Mouse (Mus musculus): ENCODE measurements at regions not wholly inside any gene's neighbourhood (a gene's known extent, or its start where the extent isn't known, plus 50 kb on each side); places are given as distances from the start of the nearest gene placed in this dataset.
"Not testable (repeated sequence)": the region's sequence is repeated elsewhere in the genome, so short reads cannot be mapped to it uniquely, and the experiment has no call there.

GRCm38 (mm10) chr4:7247244-7247643 lies 991.6 kb downstream of the Car8 start:
- H3K9me3 ChIP-seq = no peaks in the 10 kb centered on the region
- H3K4me2 ChIP-seq = no peak overlapping the region
- 63% methylated on average over 4 of the region's 4 CpGs for WGBS
- no peaks in the 10 kb centered on the region for H3K4me1 ChIP-seq
- H3K27ac ChIP-seq = no peak overlapping the region
- ATAC-seq (ENCODE audit: borderline replicate concordance, extremely low read depth, low FRiP score, low TSS enrichment) = no peak
- no peak overlapping the region for H3K9ac ChIP-seq
- no peak overlapping the region for H3K4me3 ChIP-seq
- no peaks in the 10 kb centered on the region for H3K36me3 ChIP-seq
- H3K27me3 ChIP-seq = no peaks in the 10 kb centered on the region

DNA sequence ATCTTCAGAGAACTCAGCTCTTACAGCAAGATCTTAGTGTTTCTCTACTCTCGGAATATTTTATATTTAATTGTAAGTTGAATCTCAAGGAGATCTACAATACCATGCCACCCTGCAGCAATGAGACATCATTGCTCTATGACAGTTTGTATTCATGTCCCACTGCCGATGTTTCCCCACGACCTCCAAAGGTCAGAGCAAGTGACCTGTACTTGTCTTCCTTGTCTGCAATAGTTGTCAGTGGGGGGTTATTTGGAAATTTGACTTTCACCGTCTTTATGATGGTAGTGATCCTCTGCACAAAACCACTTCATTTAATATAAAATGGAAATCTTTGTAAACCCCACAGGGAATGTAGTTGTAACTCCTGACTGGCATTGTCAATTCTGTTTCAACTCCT lies 992.0 kb downstream of the Car8 start:
- H3K36me3 ChIP-seq = no peaks in the 10 kb centered on the region
- H3K4me1 ChIP-seq = no peaks in the 10 kb centered on the region
- H3K27ac ChIP-seq = no peak overlapping the region
- ATAC-seq (ENCODE audit: borderline replicate concordance, extremely low read depth, low FRiP score, low TSS enrichment) = no peak
- H3K27me3 ChIP-seq = no peaks in the 10 kb centered on the region
- H3K4me3 ChIP-seq = no peak overlapping the region
- no peaks in the 10 kb centered on the region for H3K9me3 ChIP-seq
- H3K9ac ChIP-seq = no peak overlapping the region
- 76% methylated on average over 4 of the region's 4 CpGs for WGBS
- no peak overlapping the region for H3K4me2 ChIP-seq

- Histone ChIP-seq H3K27me3 (no peaks in the 10 kb centered on the region), H3K27ac (no peak overlapping the region), H3K36me3 (no peaks in the 10 kb centered on the region), H3K4me2 (no peak overlapping the region), H3K4me3 (no peak overlapping the region), H3K4me1 (no peaks in the 10 kb centered on the region), H3K9ac (no peak overlapping the region), H3K9me3 (no peaks in the 10 kb centered on the region)
- ATAC-seq (ENCODE audit: borderline replicate concordance, extremely low read depth, low FRiP score, low TSS enrichment) = no peak
- 90% methylated on average over 2 of the region's 2 CpGs for WGBS
Measured at GRCm38 (mm10) chr4:7245653-7246052, 993.2 kb downstream of the Car8 start.

DNA sequence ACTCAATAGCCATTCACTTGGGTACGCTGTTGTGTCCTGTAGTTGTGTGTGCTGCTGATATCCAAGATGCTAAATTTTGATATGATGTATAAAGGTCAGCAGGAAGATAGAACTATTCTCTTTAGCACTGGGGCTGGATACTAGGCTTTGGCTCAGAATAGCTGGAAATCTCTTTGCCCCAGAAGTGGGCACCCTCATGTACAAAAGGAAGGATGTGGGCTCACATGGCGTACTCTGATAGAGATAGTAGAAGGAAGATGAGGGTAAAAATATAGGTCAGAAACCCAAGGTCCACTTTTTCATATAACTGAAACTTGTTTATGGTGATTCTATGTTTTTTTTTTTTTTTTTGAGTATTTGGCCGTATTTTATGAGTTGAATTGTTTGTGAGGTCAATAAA lies 1001.0 kb downstream of the Car8 start:
- H3K9me3 ChIP-seq = no peaks in the 10 kb centered on the region
- no peak overlapping the region for H3K27ac ChIP-seq
- H3K9ac ChIP-seq = no peak overlapping the region
- no peaks in the 10 kb centered on the region for H3K27me3 ChIP-seq
- 79% methylated on average over 3 of the region's 3 CpGs for WGBS
- H3K36me3 ChIP-seq = no peaks in the 10 kb centered on the region
- no peak for ATAC-seq (ENCODE audit: borderline replicate concordance, extremely low read depth, low FRiP score, low TSS enrichment)
- H3K4me2 ChIP-seq = no peak overlapping the region
- no peak overlapping the region for H3K4me3 ChIP-seq
- no peaks in the 10 kb centered on the region for H3K4me1 ChIP-seq

- 95% methylated on average over 6 of the region's 6 CpGs for WGBS
- H3K27me3 ChIP-seq; H3K4me3 ChIP-seq; H3K27ac ChIP-seq; H3K4me1 ChIP-seq; H3K9me3 ChIP-seq; ATAC-seq (ENCODE audit: borderline replicate concordance, extremely low read depth, low FRiP score, low TSS enrichment); H3K9ac ChIP-seq; H3K4me2 ChIP-seq; H3K36me3 ChIP-seq: not testable (repeated sequence)
Measured at GRCm38 (mm10) chr4:7234537-7234936, 1004.3 kb downstream of the Car8 start.

DNA sequence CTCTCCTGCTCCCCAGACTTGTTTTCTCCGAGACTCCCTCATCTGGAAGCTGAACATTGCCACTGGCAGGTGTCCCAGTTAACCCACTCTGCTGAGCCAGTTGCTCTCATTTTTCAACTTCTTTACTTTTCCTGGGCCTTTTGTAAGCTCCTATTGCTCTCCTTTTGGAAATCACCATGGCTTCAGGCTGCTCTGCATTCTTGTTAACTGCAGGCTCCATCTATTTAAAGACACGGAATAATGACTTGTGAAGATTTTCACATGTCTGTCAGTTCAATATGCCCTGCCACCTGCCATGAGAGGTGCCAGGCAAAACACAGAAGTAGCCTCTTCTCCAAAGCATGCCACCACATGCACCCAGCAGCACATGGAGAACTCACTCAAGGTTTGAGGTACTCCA lies 1009.9 kb downstream of the Car8 start:
- Histone ChIP-seq H3K36me3 (no peaks in the 10 kb centered on the region), H3K9ac (no peak overlapping the region), H3K4me3 (no peak overlapping the region), H3K27ac (no peak overlapping the region), H3K4me1 (no peaks in the 10 kb centered on the region), H3K27me3 (no peaks in the 10 kb centered on the region), H3K4me2 (no peak overlapping the region), H3K9me3 (no peaks in the 10 kb centered on the region)
- ATAC-seq (ENCODE audit: borderline replicate concordance, extremely low read depth, low FRiP score, low TSS enrichment) = no peak
- WGBS = 58% methylated on average over 2 of the region's 2 CpGs

DNA sequence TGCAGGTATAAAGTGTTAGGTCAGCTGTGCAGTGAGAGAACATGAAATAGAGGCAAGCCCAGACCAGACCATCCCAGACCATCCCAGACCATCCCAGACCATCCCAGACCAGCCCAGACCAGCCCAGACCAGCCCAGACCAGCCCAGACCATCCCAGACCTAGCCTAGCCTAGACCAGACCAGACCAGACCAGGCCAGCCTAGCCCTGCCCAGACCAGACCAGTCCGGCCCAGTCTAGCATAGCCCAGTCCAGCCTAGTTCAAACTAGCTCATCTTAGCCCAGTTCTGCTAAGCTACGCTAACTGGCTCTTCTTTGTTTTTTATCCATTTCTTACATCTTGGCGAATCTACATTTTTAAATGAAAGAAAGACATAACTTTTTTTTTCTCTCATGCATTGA lies 1015.9 kb downstream of the Car8 start:
- WGBS = 89% methylated on average over 3 of the region's 3 CpGs
- H3K27me3 ChIP-seq = no peaks in the 10 kb centered on the region
- H3K9me3 ChIP-seq = no peaks in the 10 kb centered on the region
- H3K27ac ChIP-seq = no peak overlapping the region
- ATAC-seq (ENCODE audit: borderline replicate concordance, extremely low read depth, low FRiP score, low TSS enrichment) = no peak
- no peaks in the 10 kb centered on the region for H3K4me1 ChIP-seq
- no peak overlapping the region for H3K9ac ChIP-seq
- H3K36me3 ChIP-seq = no peaks in the 10 kb centered on the region
- no peak overlapping the region for H3K4me3 ChIP-seq
- H3K4me2 ChIP-seq = no peak overlapping the region

DNA sequence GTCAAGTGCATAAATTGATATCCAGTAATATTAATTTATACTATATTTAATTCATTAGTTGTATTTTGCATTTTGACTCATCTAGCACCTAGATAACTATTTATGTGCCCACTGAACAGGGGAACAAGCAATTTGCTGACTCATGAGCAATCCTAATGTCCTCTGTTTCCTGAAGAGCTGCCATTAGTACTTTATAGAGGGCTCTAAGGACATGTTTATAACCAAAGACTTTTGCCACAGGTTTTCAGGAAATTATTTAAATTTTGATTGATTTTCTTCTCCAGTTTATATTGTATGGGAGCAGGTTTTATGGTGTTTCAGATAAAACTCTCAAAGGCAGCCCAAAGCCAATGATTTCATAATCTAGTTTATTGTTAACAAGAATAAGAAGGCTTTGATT lies 1018.4 kb downstream of the Car8 start:
- H3K27ac ChIP-seq = no peak overlapping the region
- no peak overlapping the region for H3K4me2 ChIP-seq
- no peak overlapping the region for H3K4me3 ChIP-seq
- H3K27me3 ChIP-seq = no peaks in the 10 kb centered on the region
- H3K36me3 ChIP-seq = no peaks in the 10 kb centered on the region
- no peaks in the 10 kb centered on the region for H3K4me1 ChIP-seq
- H3K9me3 ChIP-seq = no peaks in the 10 kb centered on the region
- no peak for ATAC-seq (ENCODE audit: borderline replicate concordance, extremely low read depth, low FRiP score, low TSS enrichment)
- H3K9ac ChIP-seq = no peak overlapping the region

GRCm38 (mm10) chr4:7215048-7216030 lies 1023.5 kb downstream of the Car8 start:
- 85% methylated on average over 5 of the region's 5 CpGs for WGBS
- H3K27me3 ChIP-seq = no peaks in the 10 kb centered on the region
- H3K4me1 ChIP-seq = no peaks in the 10 kb centered on the region
- no peaks in the 10 kb centered on the region for H3K36me3 ChIP-seq
- no peak overlapping the region for H3K4me3 ChIP-seq
- H3K9ac ChIP-seq = no peak overlapping the region
- H3K27ac ChIP-seq = no peak overlapping the region
- ATAC-seq (ENCODE audit: borderline replicate concordance, extremely low read depth, low FRiP score, low TSS enrichment) = no peak
- H3K4me2 ChIP-seq = no peak overlapping the region
- no peaks in the 10 kb centered on the region for H3K9me3 ChIP-seq

- H3K9me3 ChIP-seq = no peaks in the 10 kb centered on the region
- H3K36me3 ChIP-seq = no peaks in the 10 kb centered on the region
- no peak overlapping the region for H3K4me2 ChIP-seq
- no peaks in the 10 kb centered on the region for H3K27me3 ChIP-seq
- ATAC-seq (ENCODE audit: borderline replicate concordance, extremely low read depth, low FRiP score, low TSS enrichment) = no peak
- H3K9ac ChIP-seq = no peak overlapping the region
- no peak overlapping the region for H3K27ac ChIP-seq
- 90% methylated on average over 1 of the region's 1 CpGs for WGBS
- no peaks in the 10 kb centered on the region for H3K4me1 ChIP-seq
- H3K4me3 ChIP-seq = no peak overlapping the region
Measured at GRCm38 (mm10) chr4:7206987-7207386, 1031.9 kb downstream of the Car8 start.

GRCm38 (mm10) chr4:7201816-7202215 lies 1037.0 kb downstream of the Car8 start:
- Histone ChIP-seq H3K36me3 (no peaks in the 10 kb centered on the region), H3K27ac (no peak overlapping the region), H3K27me3 (no peaks in the 10 kb centered on the region), H3K4me2 (no peak overlapping the region), H3K9me3 (no peaks in the 10 kb centered on the region), H3K9ac (no peak overlapping the region), H3K4me3 (no peak overlapping the region), H3K4me1 (no peaks in the 10 kb centered on the region)
- ATAC-seq (ENCODE audit: borderline replicate concordance, extremely low read depth, low FRiP score, low TSS enrichment) = no peak
- WGBS = 32% methylated on average over 2 of the region's 2 CpGs

GRCm38 (mm10) chr4:7199941-7200340 lies 1038.9 kb downstream of the Car8 start:
- Histone ChIP-seq H3K9me3 (no peaks in the 10 kb centered on the region), H3K9ac (no peak overlapping the region), H3K4me1 (no peaks in the 10 kb centered on the region), H3K27me3 (no peaks in the 10 kb centered on the region), H3K27ac (no peak overlapping the region), H3K36me3 (no peaks in the 10 kb centered on the region), H3K4me2 (no peak overlapping the region), H3K4me3 (no peak overlapping the region)
- ATAC-seq (ENCODE audit: borderline replicate concordance, extremely low read depth, low FRiP score, low TSS enrichment) = no peak
- WGBS = 77% methylated on average over 2 of the region's 2 CpGs

All from lung, embryonic 15.5 days (tissue).